Mouse (Mus musculus) heart, postnatal 0 days (tissue): ENCODE data around the gene Rabgef1. TPM values are rescaled to one million over a fixed set of nuclear protein-coding genes. Genes with fewer than 3 reads are reported as not detected.
A peak's percentile ranks its signal among the peaks of the same experiment; 100 is the strongest.

Experiments
- ATAC-seq: fragments of 200-750 bp; cut with Nextera tagmentation; 2 replicates; pipeline ENCODE4 v1.8.0; 2017; ENCODE audit warnings: low read depth, moderate number of reproducible peaks, moderate library complexity; ENCODE audit not compliant: insufficient read depth
- DNase-seq: peaks from one replicate; pipeline ENCODE4 v3.0.0-alpha.2; 2016; ENCODE audit warnings: low spot score
- H3K27ac ChIP-seq: fragments of 300-500 bp; sonication (generic); 2 replicates; pipeline ENCODE4 v1.5.1; 2014; ENCODE audit warnings: low read depth, mild to moderate bottlenecking
- H3K27me3 ChIP-seq: fragments of 300-500 bp; sonication (generic); 2 replicates; pipeline ENCODE4 v1.6.1; 2014; ENCODE audit warnings: low read length, mixed read lengths; ENCODE audit not compliant: control insufficient read depth, insufficient read depth
- H3K36me3 ChIP-seq: fragments of 300-500 bp; sonication (generic); replicated peaks from 2 replicates; pipeline ENCODE4 v1.6.1; 2014; ENCODE audit warnings: low read length, mixed read lengths; ENCODE audit not compliant: control insufficient read depth, insufficient read depth
- H3K4me1 ChIP-seq: fragments of 300-500 bp; sonication (generic); 2 replicates; pipeline ENCODE4 v1.6.1; 2014; ENCODE audit warnings: antibody characterized with exemption; ENCODE audit not compliant: control insufficient read depth, insufficient read depth
- H3K4me2 ChIP-seq: fragments of 300-500 bp; sonication (generic); 2 replicates; pipeline ENCODE4 v1.6.1; 2014; ENCODE audit warnings: low read depth, mild to moderate bottlenecking, low read length, moderate library complexity
- H3K4me3 ChIP-seq: fragments of 300-500 bp; sonication (generic); 2 replicates; pipeline ENCODE4 v1.5.1; 2014; ENCODE audit warnings: low read depth, low read length
- H3K9ac ChIP-seq: fragments of 300-500 bp; sonication (generic); replicated peaks from 2 replicates; pipeline ENCODE4 v1.6.1; 2014; ENCODE audit warnings: low read depth, low read length, mixed read lengths
- H3K9me3 ChIP-seq: fragments of 300-500 bp; sonication (generic); replicated peaks from 2 replicates; pipeline ENCODE4 v1.6.1; 2016; ENCODE audit warnings: low read length; ENCODE audit not compliant: control insufficient read depth
- CTCF ChIP-seq: IDR thresholded peaks from 2 replicates; pipeline ENCODE4 v1.5.1; 2016; ENCODE audit warnings: antibody characterized with exemption, control low read depth, low read depth
- EP300 ChIP-seq: IDR thresholded peaks from 2 replicates; pipeline ENCODE4 v1.6.1; 2016; ENCODE audit warnings: antibody characterized with exemption, low read depth
- WGBS: fragments of 180-500 bp; shearing (Covaris S2); extraction: QIAGEN DNeasy Blood & Tissue Kit; methylation state at CpG from one replicate; pipeline ENCODE4 v1.1.7; 2014; 5-methylcytosine and 5-hydroxymethylcytosine counted together
- polyA plus RNA-seq: library from polyadenylated mRNA; unstranded; fragments of >200 nt; fragmentation: Nextera tagmentation; extraction: Ambion mirVana; gene quantifications from 2 replicates; pipeline ENCODE4 v1.2.1, GENCODE M21; 2015
- total RNA-seq: library from RNA; depleted of rRNA; stranded (reverse); fragments of >200 nt; gene quantifications from 2 replicates; pipeline ENCODE4 v1.2.3, GENCODE M21; 2014; ENCODE audit warnings: low replicate concordance

Rabgef1 gene
- total and polyA plus RNA-seq, 2 experiments from 2014 or later, result 16.7 to 17.5 TPM

- no peaks in the 10 kb centered on the region; the same call in 1 of the 2 replicates for H3K27me3 ChIP-seq
- DNase-seq, result peak; percentile 93
- peak within 1 kb of the TSS; percentile 45 for H3K9ac ChIP-seq
- TF ChIP-seq EP300 (no peak), CTCF (no peak; the same call in none of the 2 replicates)
- under 1% methylated on average over 66 of the region's 66 CpGs for WGBS
- no peaks in the 10 kb centered on the region; the same call in 1 of the 2 replicates for H3K4me1 ChIP-seq
- H3K36me3 ChIP-seq, result peaks cover 13% of the 10 kb centered on the region
- H3K4me2 ChIP-seq, result peak within 1 kb of the TSS; percentile 86
- peak within 1 kb of the TSS; percentile 55 for H3K4me3 ChIP-seq
- ATAC-seq, result peak; percentile 95
- H3K9me3 ChIP-seq, result no peaks in the 10 kb centered on the region
- peak within 1 kb of the TSS; percentile 64 for H3K27ac ChIP-seq
These were observed 27.0 kb upstream of the Rabgef1 start, which contains the start of gene Kctd7 for GRCm38 (mm10) chr5:130144334-130145312. Gene Kctd7 (plus strand): TSS chr5:130144861.

DNA sequence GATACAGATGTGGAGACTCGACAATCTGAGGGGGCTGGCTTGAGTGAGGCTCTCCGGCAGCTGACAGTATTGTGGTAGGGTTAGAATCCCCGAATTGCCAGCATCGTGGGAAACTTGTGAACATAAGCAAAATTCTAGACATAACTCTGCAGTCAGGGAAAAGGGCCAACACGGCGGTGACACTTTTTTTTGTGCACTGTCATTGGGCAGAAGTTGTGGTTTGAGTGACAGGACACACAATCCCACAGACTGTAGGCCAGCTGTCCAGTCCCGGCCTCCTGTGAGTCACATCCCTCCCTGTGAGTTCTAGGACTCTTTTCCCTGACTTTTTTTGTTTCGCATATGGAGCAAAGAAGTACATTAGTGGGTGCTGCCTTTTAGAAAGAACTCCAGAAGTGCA is 25.6 kb upstream of the Rabgef1 start:
- no peak overlapping the region for H3K27ac ChIP-seq
- WGBS, result 72% methylated on average over 8 of the region's 8 CpGs
- no peaks in the 10 kb centered on the region; the same call in 1 of the 2 replicates for H3K4me1 ChIP-seq
- peaks cover 18% of the 10 kb centered on the region for H3K36me3 ChIP-seq
- no peaks in the 10 kb centered on the region for H3K9me3 ChIP-seq
- H3K4me3 ChIP-seq, result 0 out of 2 replicates have a peak overlapping the region, but pooled peaks have one; percentile 55
- no peaks in the 10 kb centered on the region; the same call in 1 of the 2 replicates for H3K27me3 ChIP-seq
- peak overlapping the region; percentile 86; the same call in 1 of the 2 replicates for H3K4me2 ChIP-seq
- no peak for DNase-seq
- ATAC-seq, result no peak
- TF ChIP-seq CTCF, result no peak
- TF ChIP-seq EP300, result no peak
- H3K9ac ChIP-seq, result no peak overlapping the region

DNA sequence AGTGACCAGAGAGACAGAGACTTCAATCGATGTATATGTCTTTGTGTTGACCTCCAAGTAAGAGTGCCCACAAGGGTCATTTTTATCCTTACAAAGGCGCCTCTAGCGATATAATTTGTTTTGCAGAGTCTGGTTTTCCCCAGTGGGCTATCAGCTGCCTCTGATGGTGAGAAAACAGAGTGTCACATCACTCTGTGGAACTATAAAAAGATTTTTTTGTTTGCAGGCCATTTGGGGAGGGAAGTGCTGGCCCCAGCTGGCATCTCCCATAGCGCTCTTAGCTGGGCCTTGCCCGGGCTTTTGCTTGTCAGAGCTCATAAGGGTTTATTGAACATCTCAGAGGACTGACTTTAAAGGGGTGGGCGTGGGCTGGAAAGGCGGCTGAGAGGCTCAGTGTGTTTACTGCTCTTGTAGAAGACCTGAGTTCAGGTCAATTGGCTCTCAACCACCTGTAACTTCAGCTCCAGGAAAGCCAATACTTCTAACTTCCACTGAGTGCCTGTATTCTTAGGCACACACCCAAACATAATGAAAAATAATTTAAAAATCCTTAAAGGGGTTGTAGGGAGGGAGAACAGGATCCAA is 21.8 kb upstream of the Rabgef1 start:
- H3K27ac ChIP-seq, result no peak overlapping the region
- TF ChIP-seq CTCF (no peak), EP300 (no peak)
- no peaks in the 10 kb centered on the region; the same call in 1 of the 2 replicates for H3K4me1 ChIP-seq
- DNase-seq (no peak), ATAC-seq (no peak)
- no peak overlapping the region for H3K4me2 ChIP-seq
- no peak overlapping the region for H3K4me3 ChIP-seq
- no peaks in the 10 kb centered on the region for H3K27me3 ChIP-seq
- 72% methylated on average over 7 of the region's 7 CpGs for WGBS
- peaks cover 42% of the 10 kb centered on the region for H3K36me3 ChIP-seq
- H3K9ac ChIP-seq, result no peak overlapping the region
- H3K9me3 ChIP-seq, result no peaks in the 10 kb centered on the region

- H3K4me2 ChIP-seq, result no peak overlapping the region
- H3K9ac ChIP-seq, result no peak overlapping the region
- H3K9me3 ChIP-seq, result no peaks in the 10 kb centered on the region
- H3K4me1 ChIP-seq, result no peaks in the 10 kb centered on the region
- DNase-seq, result no peak
- H3K36me3 ChIP-seq, result peaks cover 33% of the 10 kb centered on the region
- TF ChIP-seq CTCF, result no peak
- no peak for TF ChIP-seq EP300
- no peak overlapping the region for H3K4me3 ChIP-seq
- WGBS, result 79% methylated on average over 2 of the region's 2 CpGs
- H3K27ac ChIP-seq, result no peak overlapping the region
- no peaks in the 10 kb centered on the region for H3K27me3 ChIP-seq
- no peak for ATAC-seq
These were observed 17.3 kb upstream of the Rabgef1 start for GRCm38 (mm10) chr5:130154286-130154685.

GRCm38 (mm10) chr5:130158545-130158944 is 13.1 kb upstream of the Rabgef1 start:
- no peak overlapping the region for H3K4me2 ChIP-seq
- no peaks in the 10 kb centered on the region for H3K9me3 ChIP-seq
- H3K4me1 ChIP-seq, result no peaks in the 10 kb centered on the region
- H3K27me3 ChIP-seq, result no peaks in the 10 kb centered on the region
- no peak for ATAC-seq
- no peak overlapping the region for H3K9ac ChIP-seq
- TF ChIP-seq EP300 (no peak), CTCF (no peak)
- 0 out of 2 replicates have a peak, but pooled peaks cover 5% of the 10 kb centered on the region for H3K36me3 ChIP-seq
- no peak overlapping the region for H3K27ac ChIP-seq
- no peak for DNase-seq
- 80% methylated on average over 4 of the region's 4 CpGs for WGBS
- H3K4me3 ChIP-seq, result no peak overlapping the region
